Mouse (Mus musculus): Measurements from ENCODE around the gene Rrp15. TPM values are rescaled to one million over a fixed set of nuclear protein-coding genes. Genes with fewer than 3 reads are reported as not detected.

Gene Rrp15
- 3.4 and 4.7 TPM in 2 replicates for polyA plus RNA-seq (2012; ENCODE audit: low replicate concordance)

DNA sequence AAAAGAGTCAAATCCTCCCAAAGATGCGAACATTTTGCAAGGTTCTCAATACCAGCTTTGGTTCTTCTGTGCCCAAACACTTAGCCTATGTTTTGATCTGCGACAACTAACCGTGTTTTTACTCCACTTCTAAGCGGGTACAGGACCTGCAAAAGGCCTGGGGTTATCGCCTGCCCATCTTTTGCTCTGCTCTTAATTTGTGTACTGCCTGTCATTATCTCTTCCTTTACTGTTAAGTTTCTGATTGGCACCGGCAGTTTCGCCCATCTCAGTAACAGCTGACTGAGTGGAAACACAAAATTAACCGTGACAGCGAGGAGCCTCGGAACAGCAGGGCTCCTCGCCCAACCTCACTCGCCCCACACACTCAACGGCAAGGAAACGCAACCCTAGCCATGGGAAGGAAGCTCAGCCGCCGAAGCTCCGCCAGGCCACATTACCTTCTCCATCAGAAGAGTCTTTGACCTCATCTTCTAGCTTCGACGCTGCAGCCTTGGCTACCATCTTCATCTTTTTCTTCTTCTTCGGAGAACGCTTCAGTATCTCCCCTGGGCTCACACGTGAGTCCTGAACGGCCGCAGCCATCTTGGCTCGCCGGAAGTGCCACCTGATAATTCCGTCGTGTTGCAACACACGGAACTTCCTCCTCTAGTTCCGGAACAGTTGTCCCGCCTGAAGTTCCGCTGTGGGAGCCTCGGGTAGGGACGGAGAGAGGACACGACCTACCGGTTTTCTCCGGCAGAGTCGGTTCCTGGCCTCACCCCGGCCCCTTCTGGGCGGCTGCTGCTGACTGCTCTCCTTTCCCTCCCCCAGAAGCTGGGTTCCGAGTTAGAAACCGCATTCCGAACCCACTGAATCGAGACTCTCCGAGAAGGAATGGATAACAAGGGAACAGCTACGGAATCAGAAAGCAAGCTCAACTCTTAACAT is at the start of gene Rrp15:
Gene Rrp15, minus strand, starts transcription at position 635 of the 930 bp plus-strand sequence.

DNA sequence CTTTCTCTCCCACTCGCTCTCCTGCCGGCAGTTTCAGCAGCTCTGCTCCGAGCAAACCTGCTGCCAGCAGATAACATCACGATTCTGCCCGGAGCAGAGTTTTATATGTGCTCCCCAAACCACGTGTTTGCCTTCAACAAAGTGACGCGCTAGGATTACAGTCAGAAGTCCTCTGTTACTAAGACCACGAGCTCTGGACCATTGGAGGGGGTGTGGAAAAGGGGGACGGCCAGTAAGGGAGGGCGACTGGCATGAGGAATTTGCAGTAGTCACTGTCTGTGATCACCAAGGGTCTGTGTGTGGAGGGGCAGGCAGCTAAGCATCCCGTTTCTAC is 43.3 kb downstream of the Rrp15 start, which contains the start of gene Tgfb2:
Gene Tgfb2, minus strand, starts transcription at position 75 of the 334 bp plus-strand sequence.

Other genes with a start within 250 kb of the Rrp15 start
- gene Tgfb2, start 43.4 kb downstream of the Rrp15 start, polyA plus RNA-seq (2012; ENCODE audit: low replicate concordance), result 0.15 and 0.22 TPM in 2 replicates
- not detected in 2 replicates for gene D1Pas1, start 218.1 kb upstream of the Rrp15 start, polyA plus RNA-seq (2012; ENCODE audit: low replicate concordance)

Data from leukemia stem cell, adult 10-12 weeks (primary cell).